Mouse (Mus musculus): ENCODE data around the gene Hspa1l.

- TF ChIP-seq CTCF (IDR thresholded peaks at IDR 0.05; ENCODE audit: borderline replicate concordance, control insufficient read depth, extremely low read depth, insufficient read depth, low read length, poor library complexity) (no peak), POLR2A (IDR thresholded peaks at IDR 0.05; ENCODE audit: control insufficient read depth, extremely low read depth, insufficient read depth, low read length, poor library complexity) (no peak)
Observed at GRCm38 (mm10) chr17:35028315-35028714, 55.8 kb downstream of the Hspa1l start.
